30 mouse cellular contexts compared by ENCODE assay signal in the genomic region with DNA sequence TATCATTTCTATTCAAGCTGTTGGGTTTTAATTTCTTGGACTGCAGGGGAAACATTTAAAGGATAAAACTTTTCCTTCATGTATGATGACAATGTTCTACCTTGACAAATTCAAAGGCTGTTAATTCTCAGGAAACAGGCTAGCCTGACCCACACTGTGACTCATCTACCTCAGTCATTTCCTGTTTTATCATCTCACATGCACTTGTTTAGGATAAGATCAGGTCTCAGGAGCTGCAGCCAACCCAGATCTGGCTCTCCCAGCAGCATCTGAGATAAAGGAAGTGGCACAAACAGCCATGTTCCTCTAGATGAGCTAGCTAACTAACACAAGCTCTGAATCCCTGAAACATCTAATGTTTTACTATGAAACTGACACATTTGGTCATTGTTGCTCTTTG.
"Had no signal": no experiment of that assay in that cellular context is flagged by ENCODE, and none has a peak within 500 bp of the region (broad histone marks: within the 10 kb centered on the region; RNA-seq: fewer than 3 reads in every experiment).

No protein-coding gene starts in this region.

- H3K9ac ChIP-seq: limb, embryonic 12.5 days; limb, embryonic 13.5 days; limb, embryonic 15.5 days; liver, embryonic 12.5 days; liver, embryonic 13.5 days; liver, embryonic 14.5 days; liver, embryonic 15.5 days; liver, postnatal 0 days; lung, embryonic 14.5 days; lung, embryonic 15.5 days; midbrain, embryonic 12.5 days; midbrain, embryonic 13.5 days; midbrain, embryonic 15.5 days; neural tube, embryonic 12.5 days had no signal

- H3K36me3 ChIP-seq: limb, embryonic 10.5 days; limb, embryonic 12.5 days; limb, embryonic 13.5 days; limb, embryonic 15.5 days; liver, embryonic 12.5 days; liver, embryonic 13.5 days; liver, embryonic 15.5 days; lung, embryonic 15.5 days; midbrain, embryonic 10.5 days; midbrain, embryonic 12.5 days; midbrain, embryonic 13.5 days; midbrain, embryonic 15.5 days; neural tube, embryonic 12.5 days had no signal

- DNase-seq: left cerebral cortex, postnatal 4 days; liver; liver, embryonic 13.5 days; liver, postnatal 0 days; lung, adult 18-20 months; lung, adult 2 months; lung, embryonic 14.5 days; lung, postnatal 10 days; lung, postnatal 14 days; lung, postnatal 36 days; lung, postnatal 4 days; midbrain, embryonic 14.5 days had no signal

- H3K9me3 ChIP-seq: limb, embryonic 10.5 days; limb, embryonic 12.5 days; limb, embryonic 13.5 days; limb, embryonic 15.5 days; liver, embryonic 12.5 days; liver, embryonic 13.5 days; liver, embryonic 15.5 days; lung, embryonic 15.5 days; megakaryocyte, embryonic 14.5 days; midbrain, embryonic 10.5 days; midbrain, embryonic 12.5 days; midbrain, embryonic 13.5 days; midbrain, embryonic 15.5 days; neural tube, embryonic 12.5 days had no signal

- H3K4me3 ChIP-seq: limb, embryonic 10.5 days; limb, embryonic 12.5 days; limb, embryonic 13.5 days; limb, embryonic 15.5 days; liver, embryonic 12.5 days; liver, embryonic 13.5 days; liver, embryonic 15.5 days; lung, embryonic 15.5 days; megakaryocyte, embryonic 14.5 days; midbrain, embryonic 10.5 days; midbrain, embryonic 12.5 days; midbrain, embryonic 13.5 days; midbrain, embryonic 15.5 days; myocyte; neural tube, embryonic 12.5 days had no signal

- H3K27ac ChIP-seq: limb, embryonic 10.5 days; limb, embryonic 12.5 days; limb, embryonic 13.5 days; limb, embryonic 15.5 days; liver, embryonic 12.5 days; liver, embryonic 13.5 days; liver, embryonic 14.5 days; liver, embryonic 15.5 days; lung, embryonic 15.5 days; macrophage; midbrain, embryonic 10.5 days; midbrain, embryonic 12.5 days; midbrain, embryonic 13.5 days; midbrain, embryonic 15.5 days; neural tube, embryonic 12.5 days had no signal

- ATAC-seq: liver, embryonic 12.5 days; liver, postnatal 0 days; lung, postnatal 0 days; midbrain, embryonic 13.5 days; midbrain, embryonic 15.5 days; midbrain, embryonic 16.5 days had no signal

- H3K4me1 ChIP-seq: limb, embryonic 10.5 days; limb, embryonic 12.5 days; limb, embryonic 13.5 days; limb, embryonic 15.5 days; liver, embryonic 12.5 days; liver, embryonic 13.5 days; liver, embryonic 15.5 days; lung, embryonic 15.5 days; megakaryocyte, embryonic 14.5 days; midbrain, embryonic 10.5 days; midbrain, embryonic 12.5 days; midbrain, embryonic 13.5 days; midbrain, embryonic 15.5 days; neural tube, embryonic 12.5 days had no signal

- H3K27me3 ChIP-seq: limb, embryonic 12.5 days; limb, embryonic 13.5 days; limb, embryonic 15.5 days; liver, embryonic 12.5 days; liver, embryonic 13.5 days; liver, embryonic 15.5 days; lung, embryonic 15.5 days; megakaryocyte, embryonic 14.5 days; midbrain, embryonic 12.5 days; midbrain, embryonic 13.5 days; midbrain, embryonic 15.5 days; neural tube, embryonic 12.5 days had no signal
